Mouse (Mus musculus) neutrophil, adult 5-6 weeks (primary cell): ENCODE data around the gene Cadps. TPM values are rescaled to one million over a fixed set of nuclear protein-coding genes. Genes with fewer than 3 reads are reported as not detected.

ENCODE experiments used
- ATAC-seq: fragments of 151-379, 151-347 bp; 2 replicates; pipeline ENCODE4 v1.8.0; 2017; ENCODE audit warnings: mild to moderate bottlenecking, moderate TSS enrichment; ENCODE audit not compliant: insufficient number of reproducible peaks, poor library complexity, low FRiP score, severe bottlenecking; ENCODE audit errors: extremely low read depth
- total RNA-seq: library from RNA; stranded (forward); fragments of 200-1000 nt; gene quantifications from 2 replicates; pipeline ENCODE4 v1.2.3, GENCODE M21; 2017

Gene Cadps
- total RNA-seq, 1 experiment from 2014 or later, result not detected

- no peak for ATAC-seq
Observed at GRCm38 (mm10) chr14:12349334-12350090, 473.4 kb downstream of the Cadps start.

GRCm38 (mm10) chr14:12348089-12348488 lies 474.8 kb downstream of the Cadps start, which contains the start of gene Fezf2:
TSS of gene Fezf2 (minus strand) at chr14:12348189.
- ATAC-seq, result no peak

GRCm38 (mm10) chr14:12346865-12347600 lies 475.8 kb downstream of the Cadps start:
- no peak for ATAC-seq

GRCm38 (mm10) chr14:12346011-12346864 lies 476.6 kb downstream of the Cadps start:
- no peak for ATAC-seq

- no peak for ATAC-seq
Observed at GRCm38 (mm10) chr14:12345241-12345921, 477.5 kb downstream of the Cadps start.

GRCm38 (mm10) chr14:12344746-12345240 lies 478.1 kb downstream of the Cadps start:
- ATAC-seq, result no peak

- no peak for ATAC-seq
Observed at GRCm38 (mm10) chr14:12344061-12344745, 478.7 kb downstream of the Cadps start.

- no peak for ATAC-seq
Observed at GRCm38 (mm10) chr14:12343451-12343941, 479.4 kb downstream of the Cadps start.

GRCm38 (mm10) chr14:12342458-12343131 lies 480.3 kb downstream of the Cadps start:
- no peak for ATAC-seq

- no peak for ATAC-seq
Observed at GRCm38 (mm10) chr14:12341789-12342457, 481.0 kb downstream of the Cadps start.

GRCm38 (mm10) chr14:12341075-12341788 lies 481.6 kb downstream of the Cadps start:
- no peak for ATAC-seq

- no peak for ATAC-seq
Observed at GRCm38 (mm10) chr14:12340238-12341074, 482.4 kb downstream of the Cadps start.

GRCm38 (mm10) chr14:12338811-12339565 lies 483.9 kb downstream of the Cadps start:
- no peak for ATAC-seq

- ATAC-seq, result no peak
Observed at GRCm38 (mm10) chr14:12337998-12338809, 484.7 kb downstream of the Cadps start.
